Mouse (Mus musculus) liver, postnatal 0 days (tissue): Measurements from ENCODE around the gene Rpp21.

Experiments used
- CTCF ChIP-seq: sonication (generic); IDR thresholded peaks from 2 replicates; pipeline ENCODE4 v1.5.1; 2016; ENCODE audit warnings: antibody characterized with exemption, low read depth
- EP300 ChIP-seq: IDR thresholded peaks from 2 replicates; pipeline ENCODE4 v1.6.1; 2016; ENCODE audit warnings: antibody characterized with exemption, low read depth, mild to moderate bottlenecking

DNA sequence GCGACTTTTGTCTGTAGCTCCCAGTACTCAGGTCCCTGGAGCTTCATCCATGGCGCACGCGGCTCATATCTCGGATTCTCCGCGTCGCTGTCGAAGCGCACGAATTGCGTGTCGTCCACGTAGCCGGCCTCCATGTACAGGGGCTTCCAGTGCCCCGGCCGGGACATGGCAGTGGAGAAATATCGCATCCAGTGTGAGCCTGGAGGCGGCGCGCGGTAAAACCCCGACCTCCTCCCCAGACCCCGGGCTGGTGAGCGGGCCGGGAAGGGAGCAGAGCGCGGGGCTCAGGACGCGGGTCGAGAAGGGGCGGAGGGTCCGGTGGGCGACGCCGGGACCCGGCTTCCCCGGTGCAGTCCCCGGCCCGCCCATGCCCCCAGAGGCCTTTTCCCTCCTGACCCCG lies 52.0 kb downstream of the Rpp21 start:
- TF ChIP-seq CTCF, result no peak
- TF ChIP-seq EP300, result no peak
